Mouse (Mus musculus) cerebellum, adult 9-11 months (tissue): Measurements from ENCODE around the gene Gna13.
A peak's percentile ranks its signal among the peaks of the same experiment; 100 is the strongest.

Experiments used
- DNase-seq: peaks from one replicate; pipeline ENCODE4 v3.0.0; 2022

Gene Gna13

GRCm38 (mm10) chr11:109350317-109350714 lies 12.3 kb upstream of the Gna13 start:
- no peak for DNase-seq

DNA sequence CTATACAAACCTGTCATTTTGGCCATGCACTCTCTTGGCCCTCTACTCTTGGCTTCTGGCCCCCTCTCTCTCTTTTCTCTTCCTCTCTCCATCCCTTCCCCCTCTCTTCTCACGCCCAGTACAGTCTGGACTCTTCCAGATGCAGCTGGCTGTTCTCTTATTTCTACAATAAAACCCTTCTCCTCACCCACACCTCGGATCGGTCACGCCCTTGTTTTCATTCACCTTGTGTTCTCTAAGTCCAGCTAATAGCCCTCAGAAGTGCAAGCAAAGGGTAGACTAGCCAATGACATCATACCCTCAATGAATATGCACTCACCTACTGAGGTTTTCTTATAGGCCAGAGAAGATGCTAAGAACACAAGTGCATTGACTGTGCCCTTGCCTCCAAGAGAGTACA lies 11.1 kb upstream of the Gna13 start:
- no peak for DNase-seq

GRCm38 (mm10) chr11:109353391-109354235 lies 9.0 kb upstream of the Gna13 start:
- peak; percentile 30 for DNase-seq

- DNase-seq, result peak; percentile 31
These were observed 8.4 kb upstream of the Gna13 start for GRCm38 (mm10) chr11:109354236-109354613.

DNA sequence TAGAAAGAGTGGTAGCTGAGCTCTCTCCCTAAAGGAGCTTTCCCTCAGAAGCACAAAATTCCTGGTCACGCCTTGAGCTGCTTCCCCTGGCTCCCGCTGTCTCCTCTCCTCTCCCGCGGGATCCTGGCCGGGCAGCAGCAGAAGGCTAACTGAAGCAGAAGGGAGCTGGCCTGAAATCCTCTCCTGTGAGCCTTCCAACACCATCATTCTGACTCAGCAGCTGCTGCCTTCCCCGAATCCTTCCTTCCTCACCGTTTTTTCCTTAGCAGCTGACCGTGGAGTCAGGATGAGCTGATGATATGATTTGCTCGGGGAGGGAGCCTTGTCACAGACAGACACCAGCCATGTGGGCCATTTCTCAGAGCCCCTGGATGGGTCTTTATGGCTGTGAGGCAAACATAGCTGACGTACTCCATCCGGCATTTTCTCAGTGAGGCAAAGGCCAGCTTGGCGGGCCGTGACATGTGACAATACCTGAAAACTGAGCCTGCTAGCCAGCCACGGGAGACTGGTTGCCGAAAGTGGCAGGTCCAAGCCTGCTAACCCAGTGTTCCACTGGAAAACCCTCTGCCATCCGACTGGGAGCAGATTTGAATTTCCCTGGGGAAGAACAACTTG lies 6.8 kb upstream of the Gna13 start:
- peak; percentile 83 for DNase-seq

DNA sequence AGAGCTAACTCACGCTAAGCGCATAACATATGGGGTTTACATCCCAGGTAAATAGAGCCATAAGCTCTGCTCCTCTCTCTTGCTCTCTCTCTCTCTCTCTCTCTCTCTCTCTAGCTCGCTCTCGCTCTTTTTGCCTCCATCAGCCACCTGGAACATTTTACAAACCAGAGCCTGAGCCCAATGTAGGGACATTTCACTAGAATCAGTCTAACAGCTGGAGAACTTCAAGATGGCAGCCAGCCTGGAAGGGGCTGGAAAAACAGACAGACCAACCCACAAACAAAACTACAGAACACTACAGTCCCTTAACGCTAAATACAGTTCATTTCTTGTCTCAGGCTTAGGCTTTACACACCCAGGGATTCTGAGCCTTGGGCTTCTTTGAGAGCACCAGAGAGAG lies 5.5 kb upstream of the Gna13 start:
- DNase-seq, result no peak

- peak; percentile 48 for DNase-seq
These were observed 4.1 kb upstream of the Gna13 start for GRCm38 (mm10) chr11:109358549-109358948.

- peak; percentile 49 for DNase-seq
These were observed 3.4 kb upstream of the Gna13 start for GRCm38 (mm10) chr11:109359043-109359752.

DNA sequence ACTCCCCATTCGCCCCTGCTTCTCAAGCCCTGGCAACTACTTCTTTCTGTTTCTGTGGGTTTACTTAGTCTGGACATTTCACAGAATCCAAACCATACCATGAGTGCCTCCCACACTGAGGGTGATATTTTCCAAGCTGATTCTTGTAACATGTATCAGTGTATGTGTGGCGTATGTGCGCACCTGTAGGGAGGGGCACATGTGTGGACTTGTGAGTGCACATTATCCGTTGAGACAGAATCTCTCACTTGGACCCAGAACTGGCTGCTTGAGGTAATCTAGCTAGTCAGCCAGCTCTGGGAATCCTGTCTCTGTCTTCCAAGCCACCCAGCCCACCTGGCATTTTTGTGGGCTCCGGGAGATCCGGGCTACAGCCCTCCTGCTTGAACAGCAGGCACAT lies 2.5 kb upstream of the Gna13 start:
- peak; percentile 22 for DNase-seq

DNA sequence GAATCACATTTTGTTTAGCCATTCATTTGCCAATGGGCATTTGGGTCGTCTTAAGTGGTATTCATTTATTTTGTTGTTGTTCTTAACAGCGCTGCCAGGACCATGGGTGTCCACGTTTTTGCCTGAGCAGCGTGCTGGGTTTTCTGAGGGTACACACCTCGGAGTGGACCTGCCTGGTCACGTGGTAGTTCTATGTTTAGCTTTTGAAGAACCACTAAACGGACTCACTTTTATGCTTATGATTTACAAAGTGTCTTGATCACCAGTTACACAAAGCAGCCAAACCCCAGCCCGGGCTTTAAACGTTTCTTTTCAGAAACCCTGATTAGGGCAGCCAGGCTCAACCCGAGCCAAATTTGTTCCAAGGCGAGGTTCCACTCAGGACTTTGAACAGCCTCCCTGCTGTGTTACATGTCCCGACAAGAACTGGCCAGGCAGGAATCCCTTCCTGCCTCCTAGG lies 2.0 kb upstream of the Gna13 start:
- peak; percentile 58 for DNase-seq

- DNase-seq, result peak; percentile 47
These were observed 1.4 kb upstream of the Gna13 start for GRCm38 (mm10) chr11:109361241-109361630.

- DNase-seq, result peak; percentile 66
These were observed 784 bp upstream of the Gna13 start for GRCm38 (mm10) chr11:109361631-109362462.

- no peak for DNase-seq
These were observed 831 bp downstream of the Gna13 start for GRCm38 (mm10) chr11:109363191-109364133.

GRCm38 (mm10) chr11:109364337-109364736 lies 1.7 kb downstream of the Gna13 start:
- peak; percentile 30 for DNase-seq

DNA sequence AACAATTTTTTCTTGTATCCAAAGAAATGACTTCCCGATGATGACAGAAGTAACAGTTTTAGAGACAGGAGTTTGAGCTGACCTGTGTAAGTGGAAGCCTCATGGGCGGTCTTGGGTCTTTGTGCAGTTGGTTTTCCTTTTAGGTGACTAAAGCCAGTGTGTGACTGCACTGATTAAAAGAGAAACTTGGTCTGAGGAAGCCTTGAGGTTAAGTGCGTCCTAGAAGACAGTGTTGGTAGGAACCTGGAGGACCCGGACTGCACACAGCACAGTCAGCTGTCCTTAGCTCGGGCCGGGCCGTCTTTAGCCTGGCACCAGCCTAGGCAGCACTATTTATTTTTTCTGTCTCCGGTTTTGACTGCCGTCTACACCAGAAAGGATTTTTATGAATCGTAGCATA lies 2.2 kb downstream of the Gna13 start:
- DNase-seq, result peak; percentile 24

GRCm38 (mm10) chr11:109365818-109366217 lies 3.2 kb downstream of the Gna13 start:
- DNase-seq, result peak; percentile 28

- no peak for DNase-seq
These were observed 4.4 kb downstream of the Gna13 start for GRCm38 (mm10) chr11:109366802-109367579.

GRCm38 (mm10) chr11:109369026-109369637 lies 6.5 kb downstream of the Gna13 start:
- no peak for DNase-seq

DNA sequence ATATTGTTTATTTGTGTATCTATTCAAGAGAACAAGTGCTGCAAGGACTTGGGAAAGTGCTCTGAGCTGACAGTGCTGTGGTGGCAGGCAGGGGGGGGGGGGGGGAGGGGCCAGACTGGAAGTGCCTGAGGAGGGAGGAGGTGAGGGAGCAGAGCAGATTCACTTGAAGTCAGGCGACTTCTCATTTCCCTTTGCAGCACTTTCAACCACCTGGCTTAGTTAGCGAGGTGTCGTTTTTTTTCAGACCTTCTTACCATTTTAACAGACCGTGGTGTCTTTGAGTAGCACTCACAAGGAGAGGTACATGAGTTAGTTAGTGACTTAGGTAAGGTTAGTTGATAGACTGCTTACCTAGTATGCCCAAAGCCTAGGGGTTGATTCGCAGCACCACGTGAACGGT lies 12.8 kb downstream of the Gna13 start:
- no peak for DNase-seq

- DNase-seq, result peak; percentile 77
These were observed 14.0 kb downstream of the Gna13 start for GRCm38 (mm10) chr11:109376484-109377143.
